Mouse (Mus musculus) forebrain, embryonic 10.5 days (tissue): Measurements from ENCODE around the gene Chrnb4. TPM values are rescaled to one million over a fixed set of nuclear protein-coding genes. Genes with fewer than 3 reads are reported as not detected.

Experiments
- DNase-seq: peaks from one replicate; pipeline ENCODE4 v3.0.0-alpha.2; 2017; ENCODE audit warnings: low spot score; ENCODE audit errors: extremely low spot score
- H3K27ac ChIP-seq: fragments of 300-500 bp; sonication (generic); 2 replicates; pipeline ENCODE4 v1.5.1; 2016; ENCODE audit warnings: mild to moderate bottlenecking
- H3K27me3 ChIP-seq: fragments of 300-500 bp; sonication (generic); 2 replicates; pipeline ENCODE4 v1.6.1; 2016; ENCODE audit warnings: mild to moderate bottlenecking; ENCODE audit not compliant: poor library complexity, severe bottlenecking
- H3K36me3 ChIP-seq: fragments of 300-500 bp; sonication (generic); replicated peaks from 2 replicates; pipeline ENCODE4 v1.6.1; 2016; ENCODE audit warnings: mild to moderate bottlenecking, moderate library complexity
- H3K4me1 ChIP-seq: fragments of 300-500 bp; sonication (generic); 2 replicates; pipeline ENCODE4 v1.6.1; 2016
- H3K4me3 ChIP-seq: fragments of 300-500 bp; sonication (generic); 2 replicates; pipeline ENCODE4 v1.5.1; 2016; ENCODE audit warnings: mild to moderate bottlenecking, moderate library complexity
- H3K9me3 ChIP-seq: fragments of 300-500 bp; sonication (generic); 2 replicates; pipeline ENCODE4 v1.6.1; 2016; ENCODE audit warnings: mild to moderate bottlenecking, moderate library complexity
- WGBS: fragments of 180-500 bp; shearing (Covaris S2); methylation state at CpG from one replicate; pipeline ENCODE4 v1.1.7; 2016; 5-methylcytosine and 5-hydroxymethylcytosine counted together
- polyA plus RNA-seq: library from polyadenylated mRNA; unstranded; fragments of >200 nt; fragmentation: Nextera tagmentation; extraction: Ambion mirVana; gene quantifications from 2 replicates; pipeline ENCODE4 v1.2.1, GENCODE M21; 2016

Chrnb4 gene
- polyA plus RNA-seq: 1.6 and 1.8 TPM in 2 replicates

DNA sequence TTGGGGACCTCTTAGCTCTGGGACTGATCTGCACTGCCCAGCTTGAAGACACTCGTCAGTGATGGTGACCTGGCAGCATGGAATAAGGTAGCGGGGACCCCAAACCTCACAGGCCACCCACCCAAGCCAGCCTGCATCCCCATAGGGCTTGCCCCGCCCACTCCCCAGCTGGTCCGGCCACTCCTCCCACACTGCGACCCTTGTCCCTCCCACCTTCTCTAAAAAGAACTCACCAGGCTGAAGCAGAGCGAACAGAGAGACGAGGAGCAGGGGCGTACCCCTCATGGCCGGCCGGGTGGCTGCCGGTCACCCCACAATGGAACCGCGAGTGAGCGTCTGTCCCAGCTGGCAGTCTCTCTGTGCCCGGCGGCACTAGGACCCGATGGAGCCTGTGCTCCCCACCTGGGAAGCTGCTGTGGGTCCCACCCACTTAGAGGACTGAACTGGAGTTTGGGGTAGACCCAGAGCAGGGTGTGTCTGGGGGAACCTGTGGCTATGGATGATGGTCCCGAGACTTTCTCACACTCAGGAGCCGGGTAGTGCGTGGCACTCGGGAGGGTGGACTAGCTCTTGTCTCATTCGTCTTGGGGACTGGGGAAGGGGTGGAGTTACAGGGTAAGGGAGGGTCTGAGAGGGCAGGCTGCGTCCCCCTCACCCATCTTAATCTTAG is at the start of gene Chrnb4:
Gene Chrnb4 (minus strand): TSS at position 569 of the 670 bp plus-strand sequence.
- H3K4me1 ChIP-seq: peaks cover 31% of the 10 kb centered on the region
- peak; percentile 47 for DNase-seq
- H3K27me3 ChIP-seq: peaks cover 22% of the 10 kb centered on the region; the same call in 1 of the 2 replicates
- under 1% methylated on average over 23 of the region's 23 CpGs for WGBS
- peak within 1 kb of the TSS; percentile 80 for H3K27ac ChIP-seq
- no peaks in the 10 kb centered on the region for H3K9me3 ChIP-seq
- H3K4me3 ChIP-seq: peak within 1 kb of the TSS; percentile 71
- no peaks in the 10 kb centered on the region for H3K36me3 ChIP-seq

DNA sequence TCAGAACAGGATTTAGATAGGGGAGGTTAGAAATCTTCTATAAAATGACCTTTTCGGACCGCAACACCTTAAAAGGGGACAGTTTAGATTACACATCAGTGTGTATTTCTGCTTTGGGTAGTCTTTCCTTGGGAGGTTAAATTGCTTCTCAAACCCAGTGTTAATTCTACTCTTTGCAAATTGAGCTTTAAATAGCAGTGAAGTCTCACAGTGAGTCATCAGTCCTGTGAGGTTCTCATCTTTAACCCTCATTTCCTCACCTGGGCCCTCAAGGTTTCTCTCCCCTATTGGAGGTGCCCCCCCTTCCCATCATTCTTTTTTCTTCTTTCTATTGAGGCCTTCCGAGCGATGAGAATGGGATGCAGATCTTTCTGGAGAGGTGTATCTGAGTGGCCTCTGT is 48.3 kb upstream of the Chrnb4 start:
- Histone ChIP-seq H3K9me3 (no peaks in the 10 kb centered on the region), H3K27ac (no peak overlapping the region), H3K4me1 (peaks cover 4% of the 10 kb centered on the region; the same call in 1 of the 2 replicates), H3K36me3 (no peaks in the 10 kb centered on the region), H3K4me3 (no peak overlapping the region), H3K27me3 (no peaks in the 10 kb centered on the region)
- WGBS: 95% methylated on average over 4 of the region's 4 CpGs
- DNase-seq: no peak

DNA sequence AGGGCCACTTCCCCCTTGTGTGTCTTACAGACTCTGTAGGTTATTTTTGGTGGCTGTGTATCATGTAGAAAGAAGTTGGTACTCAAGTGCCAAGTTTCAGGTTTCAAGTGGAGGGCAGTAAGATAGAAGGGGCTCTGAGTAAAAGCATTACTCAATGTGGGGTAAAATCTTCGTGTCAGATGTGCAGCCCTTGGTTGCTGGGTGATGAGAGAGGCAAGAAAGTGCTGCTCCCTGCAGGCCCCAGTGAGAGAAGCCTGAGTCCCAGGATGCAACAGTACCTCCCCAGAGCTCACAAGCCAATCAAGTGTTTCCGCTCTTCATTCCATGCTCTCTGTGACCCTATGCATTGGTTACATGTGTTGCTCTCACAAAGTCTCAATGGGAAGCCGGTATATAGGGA is 47.5 kb upstream of the Chrnb4 start:
- Histone ChIP-seq H3K4me3 (no peak overlapping the region), H3K9me3 (no peaks in the 10 kb centered on the region), H3K36me3 (no peaks in the 10 kb centered on the region), H3K4me1 (peaks cover under 1% of the 10 kb centered on the region; the same call in 1 of the 2 replicates), H3K27me3 (no peaks in the 10 kb centered on the region), H3K27ac (no peak overlapping the region)
- DNase-seq: no peak
- WGBS: 72% methylated on average over 3 of the region's 3 CpGs

DNA sequence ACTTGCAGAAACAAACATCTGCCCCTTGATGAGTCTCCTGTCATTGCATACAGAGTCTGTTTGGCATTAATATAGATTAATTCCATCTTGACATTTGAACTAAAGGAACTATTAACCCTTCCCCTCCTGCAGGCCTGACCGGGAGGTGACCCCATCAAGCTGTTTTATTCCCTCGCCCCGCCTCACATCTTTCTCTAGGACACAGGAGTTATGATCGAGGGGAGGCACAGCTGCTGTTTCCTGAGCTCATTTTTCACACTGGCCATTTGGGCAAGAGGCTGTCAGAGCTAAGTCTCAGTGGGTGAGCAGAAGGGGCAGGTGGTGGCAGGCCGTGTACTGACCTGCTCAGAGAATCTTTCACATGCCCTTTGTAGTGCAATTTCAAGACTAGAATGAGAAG is 41.6 kb upstream of the Chrnb4 start:
- Histone ChIP-seq H3K9me3 (no peaks in the 10 kb centered on the region), H3K36me3 (no peaks in the 10 kb centered on the region), H3K4me3 (no peak overlapping the region), H3K27ac (no peak overlapping the region), H3K27me3 (no peaks in the 10 kb centered on the region), H3K4me1 (peaks cover 7% of the 10 kb centered on the region)
- DNase-seq: no peak
- 52% methylated on average over 5 of the region's 5 CpGs for WGBS

DNA sequence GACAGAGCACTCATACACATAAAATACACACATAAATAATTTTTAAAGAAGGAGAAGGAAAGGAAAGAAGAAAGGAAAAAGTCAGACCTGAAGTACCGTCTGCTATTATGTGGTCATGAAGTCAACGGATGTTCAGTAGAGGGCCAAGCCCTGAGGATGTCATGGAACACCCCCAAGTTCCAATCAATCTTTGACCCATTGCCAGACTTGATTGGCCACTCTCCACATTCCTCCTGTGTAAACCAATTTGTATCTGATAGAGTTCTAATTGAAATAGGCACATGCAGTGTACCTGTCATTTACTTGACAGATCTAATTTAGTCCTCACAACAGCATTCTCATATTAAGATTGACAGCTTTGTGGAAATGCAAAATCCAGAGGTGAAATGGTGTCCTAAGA is 40.6 kb upstream of the Chrnb4 start:
- no peak overlapping the region for H3K27ac ChIP-seq

DNA sequence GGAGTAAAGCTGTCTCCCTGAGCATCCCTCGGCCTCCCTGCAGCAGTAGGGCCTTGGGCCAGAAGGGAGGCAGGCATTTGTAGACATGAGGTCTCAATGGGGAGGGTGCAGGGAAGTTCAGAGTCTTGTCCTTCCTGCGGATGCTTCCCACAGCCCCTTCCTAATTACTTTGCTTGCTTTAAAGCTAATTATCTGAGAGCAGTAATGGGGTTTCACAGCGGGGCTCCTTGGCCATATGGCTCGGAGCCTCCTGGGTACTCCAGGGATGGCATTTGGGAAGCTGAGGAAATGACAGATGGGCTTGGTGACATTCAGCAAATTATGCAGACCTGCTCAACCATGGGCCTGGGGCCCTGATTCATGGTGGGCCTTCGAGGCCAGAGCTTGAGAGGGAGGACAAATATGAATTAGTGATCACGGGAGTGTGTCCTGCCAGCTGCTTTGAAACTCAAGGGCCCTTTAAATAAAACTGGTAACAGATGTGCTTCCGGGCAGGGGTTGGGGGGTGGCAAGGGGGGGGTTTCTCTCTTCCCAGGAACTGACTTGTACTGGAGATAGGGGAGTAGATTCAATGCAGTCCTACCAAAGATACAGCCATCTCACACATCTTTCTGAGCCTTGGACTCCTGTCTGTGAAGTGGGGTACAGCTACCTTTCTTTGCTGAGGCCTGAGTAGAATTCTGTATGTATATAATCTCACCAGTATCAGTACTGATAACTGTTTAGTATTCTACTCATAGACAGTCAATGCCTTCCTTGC is 34.8 kb upstream of the Chrnb4 start:
- DNase-seq: peak; percentile 30
- no peaks in the 10 kb centered on the region for H3K9me3 ChIP-seq
- WGBS: 22% methylated on average over 7 of the region's 7 CpGs
- peak overlapping the region; percentile 65 for H3K27ac ChIP-seq
- no peaks in the 10 kb centered on the region for H3K36me3 ChIP-seq
- no peaks in the 10 kb centered on the region for H3K27me3 ChIP-seq
- no peak overlapping the region for H3K4me3 ChIP-seq
- peaks cover 39% of the 10 kb centered on the region for H3K4me1 ChIP-seq

More for the DNA sequence above, 40.6 kb upstream of the Chrnb4 start:
- WGBS: 91% methylated on average over 2 of the region's 2 CpGs
- H3K27me3 ChIP-seq: no peaks in the 10 kb centered on the region
- DNase-seq: no peak
- H3K4me3 ChIP-seq: no peak overlapping the region
- no peaks in the 10 kb centered on the region for H3K9me3 ChIP-seq
- peaks cover 7% of the 10 kb centered on the region for H3K4me1 ChIP-seq
- no peaks in the 10 kb centered on the region for H3K36me3 ChIP-seq

DNA sequence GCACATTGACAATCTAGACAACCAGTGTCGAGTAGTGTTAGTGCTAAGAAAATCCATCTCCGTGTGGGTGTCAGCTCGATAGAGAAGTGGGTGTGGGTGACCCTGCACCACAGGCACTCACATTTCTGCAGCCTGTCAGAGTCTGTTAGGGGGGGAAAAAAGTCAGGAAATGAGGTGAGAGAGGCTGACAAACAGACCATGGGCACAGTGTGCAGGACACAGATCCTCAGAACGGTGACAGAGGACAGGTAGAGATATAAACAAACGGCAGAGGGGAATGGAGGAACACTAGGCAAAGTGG is 19.3 kb upstream of the Chrnb4 start:
- Histone ChIP-seq H3K4me3 (no peak overlapping the region), H3K27ac (peak overlapping the region; percentile 70), H3K36me3 (no peaks in the 10 kb centered on the region), H3K9me3 (no peaks in the 10 kb centered on the region), H3K27me3 (peaks cover 14% of the 10 kb centered on the region), H3K4me1 (peaks cover 34% of the 10 kb centered on the region)
- WGBS: 39% methylated on average over 5 of the region's 5 CpGs
- DNase-seq: no peak

DNA sequence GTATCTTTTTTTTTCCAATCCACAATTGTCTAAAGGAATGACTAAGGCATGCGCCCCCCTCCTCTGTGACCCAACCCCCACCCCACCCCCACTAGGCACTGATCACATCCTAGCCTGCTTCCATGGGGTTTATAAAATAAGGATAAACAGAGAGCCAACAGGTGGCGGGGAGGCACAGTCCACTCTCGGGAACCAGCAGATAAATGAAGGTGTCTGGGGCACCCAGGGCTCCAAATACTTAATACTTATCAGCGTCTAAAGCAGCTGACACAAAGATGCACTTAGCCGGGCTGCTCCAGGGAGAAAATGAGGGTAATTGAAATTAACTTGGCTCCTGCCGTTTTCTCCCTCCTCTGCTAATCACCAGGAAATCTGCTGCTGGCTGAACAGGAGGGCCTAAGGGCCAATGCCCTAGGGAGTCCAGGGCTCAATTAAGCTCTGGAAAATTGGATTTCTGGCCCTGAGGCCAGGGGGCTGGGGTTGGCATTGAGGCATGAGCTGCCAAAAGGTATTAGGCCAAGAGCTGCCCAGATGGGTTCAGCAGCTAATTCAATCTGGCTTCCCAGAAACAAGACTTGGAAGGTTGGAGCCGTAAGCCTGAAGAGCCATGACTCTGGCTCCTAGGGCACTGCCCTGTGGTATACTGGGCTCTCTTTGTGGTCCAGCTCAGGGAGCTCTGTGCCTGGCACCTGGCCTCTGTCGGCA is 18.8 kb upstream of the Chrnb4 start:
- no peak overlapping the region for H3K4me3 ChIP-seq
- H3K4me1 ChIP-seq: peaks cover 34% of the 10 kb centered on the region
- H3K27me3 ChIP-seq: peaks cover 14% of the 10 kb centered on the region
- H3K36me3 ChIP-seq: no peaks in the 10 kb centered on the region
- peak overlapping the region; percentile 70 for H3K27ac ChIP-seq
- 13% methylated on average over 8 of the region's 8 CpGs for WGBS
- peak; percentile 53 for DNase-seq
- H3K9me3 ChIP-seq: no peaks in the 10 kb centered on the region

DNA sequence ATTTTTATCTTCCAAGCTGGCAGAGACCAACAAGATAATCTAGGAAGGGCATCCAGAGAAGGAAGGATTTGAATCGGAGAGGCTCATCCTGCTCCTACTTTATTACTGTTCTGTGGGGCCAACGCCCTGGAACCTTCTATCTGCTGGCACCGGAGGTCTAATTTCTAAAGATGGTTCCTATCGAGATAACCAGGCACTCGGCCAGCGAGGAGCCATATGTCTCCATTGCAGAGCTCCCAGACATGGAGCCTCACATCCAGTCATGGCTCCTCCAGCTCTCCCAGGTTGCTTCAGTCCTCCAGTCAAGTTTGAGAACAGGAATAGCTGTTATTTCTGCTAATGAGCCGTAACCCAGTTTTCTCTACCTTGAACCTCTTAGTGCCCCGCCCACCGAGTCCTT is 16.7 kb upstream of the Chrnb4 start:
- no peak overlapping the region for H3K27ac ChIP-seq
- peaks cover 34% of the 10 kb centered on the region for H3K4me1 ChIP-seq
- DNase-seq: no peak
- peaks cover 14% of the 10 kb centered on the region for H3K27me3 ChIP-seq
- 92% methylated on average over 9 of the region's 9 CpGs for WGBS
- H3K9me3 ChIP-seq: no peaks in the 10 kb centered on the region
- H3K36me3 ChIP-seq: no peaks in the 10 kb centered on the region
- H3K4me3 ChIP-seq: no peak overlapping the region

DNA sequence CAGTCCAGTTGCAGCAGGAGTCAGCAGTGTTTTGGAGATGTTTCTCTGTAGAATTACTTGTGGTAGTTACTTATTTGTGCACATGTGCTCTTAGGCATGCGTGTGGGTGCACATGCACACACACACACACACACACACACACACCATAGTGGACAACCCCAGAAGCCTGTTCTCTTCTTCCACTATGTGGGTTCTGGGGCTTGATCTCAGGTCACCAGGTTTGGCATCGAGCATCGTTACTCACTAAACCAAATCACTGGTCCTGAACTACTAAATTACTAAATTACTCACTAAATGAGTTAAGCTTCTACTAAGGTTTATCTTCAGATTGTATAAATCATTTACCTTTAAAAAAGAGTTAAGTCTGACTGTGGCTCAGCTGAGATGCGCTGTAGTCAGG is 9.5 kb upstream of the Chrnb4 start:
- no peaks in the 10 kb centered on the region for H3K36me3 ChIP-seq
- H3K4me3 ChIP-seq: no peak overlapping the region
- DNase-seq: no peak
- no peak overlapping the region for H3K27ac ChIP-seq
- H3K4me1 ChIP-seq: 0 out of 2 replicates have a peak, but pooled peaks cover 3% of the 10 kb centered on the region
- no peaks in the 10 kb centered on the region for H3K9me3 ChIP-seq
- 93% methylated on average over 4 of the region's 4 CpGs for WGBS
- H3K27me3 ChIP-seq: no peaks in the 10 kb centered on the region

DNA sequence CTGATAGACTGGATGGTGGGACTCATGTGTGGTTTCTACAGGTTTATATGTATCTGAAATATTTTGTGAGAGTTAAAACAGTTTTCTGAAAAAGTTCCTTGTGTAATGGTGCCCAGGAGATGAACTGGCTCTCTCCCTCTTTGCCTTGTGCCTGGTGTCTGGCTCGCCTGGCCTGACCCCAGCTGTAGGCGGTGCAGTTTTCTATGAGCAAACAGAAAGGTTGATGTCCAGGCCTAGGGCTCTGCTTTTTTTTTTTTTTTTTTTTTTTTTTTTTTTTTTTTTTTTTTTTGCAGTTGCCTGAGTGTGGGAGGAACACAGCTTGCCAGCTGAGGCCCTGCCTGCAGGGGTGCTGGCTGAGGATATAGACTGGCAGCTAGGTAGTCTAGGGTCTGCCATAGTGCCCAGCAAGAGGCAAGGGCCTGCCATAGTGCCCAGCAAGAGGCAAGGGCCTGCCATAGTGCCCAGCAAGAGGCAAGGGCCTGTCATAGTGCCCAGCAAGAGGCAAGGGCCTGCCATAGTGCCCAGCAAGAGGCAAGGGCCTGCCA is 6.9 kb upstream of the Chrnb4 start:
- Histone ChIP-seq H3K27me3 (no peaks in the 10 kb centered on the region), H3K4me1 (0 out of 2 replicates have a peak, but pooled peaks cover 3% of the 10 kb centered on the region), H3K27ac (no peak overlapping the region), H3K9me3 (no peaks in the 10 kb centered on the region), H3K36me3 (no peaks in the 10 kb centered on the region), H3K4me3 (no peak overlapping the region)
- DNase-seq: no peak
- 75% methylated on average over 2 of the region's 2 CpGs for WGBS

DNA sequence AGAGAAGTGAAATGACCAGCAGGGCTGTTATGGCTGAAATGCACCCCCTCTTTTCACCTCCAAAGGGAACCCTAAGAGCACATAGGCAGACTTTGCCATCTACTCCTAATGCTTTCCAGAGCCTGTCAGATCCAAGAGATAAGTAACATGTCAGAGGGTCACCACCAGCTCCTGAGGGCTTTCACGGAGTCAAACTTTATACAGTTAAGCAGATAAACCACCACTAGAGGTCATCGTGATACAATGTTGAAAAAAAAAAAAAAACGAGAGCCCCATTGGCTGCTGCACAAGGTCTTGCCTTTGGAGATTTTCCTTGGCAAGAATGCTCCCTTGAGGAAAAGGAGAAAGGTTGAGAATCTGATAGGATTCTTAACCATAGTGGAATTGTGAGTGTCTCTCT is 1.8 kb downstream of the Chrnb4 start:
- Histone ChIP-seq H3K4me1 (peaks cover 31% of the 10 kb centered on the region), H3K27ac (no peak overlapping the region), H3K27me3 (peaks cover 22% of the 10 kb centered on the region; the same call in 1 of the 2 replicates), H3K36me3 (no peaks in the 10 kb centered on the region), H3K9me3 (no peaks in the 10 kb centered on the region), H3K4me3 (no peak overlapping the region)
- no peak for DNase-seq
- WGBS: 2% methylated on average over 3 of the region's 3 CpGs
